9 mouse cellular contexts compared by ENCODE assay signal in the genomic region with DNA sequence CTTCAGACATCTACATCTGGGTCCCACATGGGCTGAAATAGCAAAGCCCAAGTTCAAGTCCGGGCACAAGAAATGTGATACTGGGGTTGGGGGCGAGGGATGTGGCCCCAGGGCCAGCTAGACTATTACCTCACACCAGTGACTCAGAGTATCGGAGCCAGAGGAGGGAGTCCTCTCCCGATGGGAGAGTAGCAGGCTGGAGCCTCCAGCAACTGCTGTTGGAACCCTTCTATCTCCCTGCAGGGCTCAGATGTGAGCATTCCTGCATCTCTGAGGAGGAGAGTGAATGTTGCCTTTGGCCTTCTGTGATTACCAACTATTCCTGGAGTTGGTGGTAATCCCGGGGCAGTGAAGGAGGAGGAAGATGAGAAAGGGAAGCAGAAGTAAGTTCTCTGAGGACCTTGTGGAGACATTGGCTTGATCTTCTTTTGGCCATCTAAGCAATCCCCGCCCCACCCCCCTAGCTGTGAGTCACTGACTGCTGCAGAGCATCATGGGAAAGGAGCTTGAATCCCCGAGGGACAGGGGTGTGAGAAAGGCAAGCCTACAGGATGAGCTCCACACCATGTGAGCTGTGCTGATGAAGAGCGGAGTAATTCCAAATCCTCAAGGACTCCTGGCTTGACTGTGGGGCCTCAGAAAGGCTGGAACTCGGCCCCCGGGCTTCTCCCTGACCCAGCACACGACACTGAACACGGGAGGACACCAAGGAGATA.
DNase-seq lines count a peak whose midpoint lies in the region; ATAC-seq lines count a peak whose summit lies in the region.
"Had no signal": no experiment of that assay in that cellular context is flagged by ENCODE, and none has a peak within 500 bp of the region (broad histone marks: within the 10 kb centered on the region; RNA-seq: fewer than 3 reads in every experiment).

No protein-coding gene starts in this region.

- H3K9ac ChIP-seq in neural tube, embryonic 11.5 days (ENCODE audit: low read length) = no peak overlapping the region
- no peak overlapping the region for H3K9ac ChIP-seq in heart, embryonic 12.5 days
- no peak overlapping the region for H3K9ac ChIP-seq in limb, embryonic 15.5 days
- no peak overlapping the region for H3K9ac ChIP-seq in midbrain, embryonic 16.5 days (ENCODE audit: low read depth, low read length)
- H3K9ac ChIP-seq: neural tube, embryonic 12.5 days had no signal

- no peaks in the 10 kb centered on the region for H3K36me3 ChIP-seq in neural tube, embryonic 11.5 days (ENCODE audit: control insufficient read depth, insufficient read depth, low read length)
- H3K36me3 ChIP-seq in heart, embryonic 12.5 days = no peaks in the 10 kb centered on the region
- no peaks in the 10 kb centered on the region for H3K36me3 ChIP-seq in limb, embryonic 15.5 days
- no peaks in the 10 kb centered on the region for H3K36me3 ChIP-seq in splenic B cell, adult 2 months (ENCODE audit: control insufficient read depth, insufficient read depth, low read length, poor library complexity, severe bottlenecking)
- no peaks in the 10 kb centered on the region for H3K36me3 ChIP-seq in midbrain, embryonic 16.5 days (ENCODE audit: control insufficient read depth, insufficient read depth, low read length)
- H3K36me3 ChIP-seq: neural tube, embryonic 12.5 days had no signal

- 77% methylated on average over 12 of the region's 12 CpGs for WGBS in neural tube, embryonic 11.5 days
- 37% methylated on average over 12 of the region's 12 CpGs for WGBS in heart, embryonic 12.5 days
- WGBS in limb, embryonic 15.5 days = 64% methylated on average over 12 of the region's 12 CpGs
- WGBS in midbrain, embryonic 16.5 days = 85% methylated on average over 12 of the region's 12 CpGs

- H3K27ac ChIP-seq in neural tube, embryonic 11.5 days (ENCODE audit: low read depth, low read length) = no peak overlapping the region
- peak overlapping the region; percentile 77 for H3K27ac ChIP-seq in heart, embryonic 12.5 days (ENCODE audit: poor library complexity, severe bottlenecking)
- H3K27ac ChIP-seq in limb, embryonic 15.5 days = peak overlapping the region; percentile 27; the same call in 1 of the 2 replicates
- no peak overlapping the region for H3K27ac ChIP-seq in midbrain, embryonic 16.5 days (ENCODE audit: low read length)
- H3K27ac ChIP-seq: neural tube, embryonic 12.5 days had no signal

- DNase-seq in neural tube, embryonic 11.5 days (ENCODE audit: low spot score) = peak; percentile 15
- no peak for DNase-seq in neural tube, embryonic 10.5 days (ENCODE audit: extremely low spot score, low spot score)
- DNase-seq in c-Kit-positive CD71-positive TER-119-positive erythroid progenitor cells, embryonic 14.5 days (ENCODE audit: low spot score) = peak; percentile 1
- DNase-seq in splenic B cell, adult 2 months (ENCODE audit: low read depth, low spot score) = peak; percentile 20
- no peak for DNase-seq in T-cell, adult 2 months (ENCODE audit: low spot score)

- H3K9me3 ChIP-seq in neural tube, embryonic 11.5 days (ENCODE audit: control insufficient read depth, low read length) = no peaks in the 10 kb centered on the region
- no peaks in the 10 kb centered on the region for H3K9me3 ChIP-seq in heart, embryonic 12.5 days (replicated peaks)
- H3K9me3 ChIP-seq in limb, embryonic 15.5 days = no peaks in the 10 kb centered on the region
- H3K9me3 ChIP-seq in midbrain, embryonic 16.5 days (replicated peaks; ENCODE audit: control insufficient read depth, low read length, poor library complexity, severe bottlenecking) = no peaks in the 10 kb centered on the region

- no peak for ATAC-seq in neural tube, embryonic 11.5 days (ENCODE audit: insufficient read depth, low FRiP score, low TSS enrichment)
- ATAC-seq in heart, embryonic 12.5 days (ENCODE audit: insufficient number of reproducible peaks, low FRiP score) = peak; percentile 23; the same call in 1 of the 2 replicates
- no peak for ATAC-seq in limb, embryonic 15.5 days (ENCODE audit: insufficient number of reproducible peaks, low FRiP score, low TSS enrichment, low read depth)
- no peak for ATAC-seq in midbrain, embryonic 16.5 days

- H3K4me3 ChIP-seq in neural tube, embryonic 11.5 days (ENCODE audit: low read depth, low read length) = no peak overlapping the region
- H3K4me3 ChIP-seq in heart, embryonic 12.5 days = no peak overlapping the region
- no peak overlapping the region for H3K4me3 ChIP-seq in limb, embryonic 15.5 days
- no peak overlapping the region for H3K4me3 ChIP-seq in midbrain, embryonic 16.5 days (ENCODE audit: low read depth, low read length)
- H3K4me3 ChIP-seq: neural tube, embryonic 12.5 days had no signal

- no peak overlapping the region for H3K4me2 ChIP-seq in neural tube, embryonic 11.5 days (ENCODE audit: low read depth)
- H3K4me2 ChIP-seq in heart, embryonic 12.5 days = peak overlapping the region; percentile 4; the same call in 1 of the 2 replicates
- no peak overlapping the region for H3K4me2 ChIP-seq in limb, embryonic 15.5 days
- H3K4me2 ChIP-seq in midbrain, embryonic 16.5 days (ENCODE audit: low read length) = no peak overlapping the region
- H3K4me2 ChIP-seq: neural tube, embryonic 12.5 days had no signal

- peaks cover 7% of the 10 kb centered on the region for H3K4me1 ChIP-seq in neural tube, embryonic 11.5 days (ENCODE audit: control insufficient read depth, insufficient read depth, low read length)
- H3K4me1 ChIP-seq in heart, embryonic 12.5 days (replicated peaks) = peaks cover 63% of the 10 kb centered on the region
- peaks cover 34% of the 10 kb centered on the region for H3K4me1 ChIP-seq in limb, embryonic 15.5 days
- no peaks in the 10 kb centered on the region for H3K4me1 ChIP-seq in midbrain, embryonic 16.5 days (ENCODE audit: control insufficient read depth, insufficient read depth, low read length)
- H3K4me1 ChIP-seq: neural tube, embryonic 12.5 days had no signal

- no peaks in the 10 kb centered on the region for H3K27me3 ChIP-seq in neural tube, embryonic 11.5 days (ENCODE audit: control insufficient read depth, insufficient read depth, low read length)
- H3K27me3 ChIP-seq in heart, embryonic 12.5 days (replicated peaks) = no peaks in the 10 kb centered on the region
- no peaks in the 10 kb centered on the region for H3K27me3 ChIP-seq in limb, embryonic 15.5 days
- no peaks in the 10 kb centered on the region for H3K27me3 ChIP-seq in splenic B cell, adult 2 months (ENCODE audit: control insufficient read depth, insufficient read depth, low read length, poor library complexity, severe bottlenecking)
- H3K27me3 ChIP-seq in midbrain, embryonic 16.5 days (ENCODE audit: control insufficient read depth, insufficient read depth, low read depth, low read length) = no peaks in the 10 kb centered on the region
- H3K27me3 ChIP-seq: neural tube, embryonic 12.5 days had no signal

Comparison
In these comparisons a context has a peak if more than half of its experiments do, and no peak if none do; other contexts are left out.
1. DNase-seq: peak in neural tube, embryonic 11.5 days (single experiment), c-Kit-positive CD71-positive TER-119-positive erythroid progenitor cells, embryonic 14.5 days (single experiment) and splenic B cell, adult 2 months (single experiment); none in neural tube, embryonic 10.5 days (single experiment) and T-cell, adult 2 months (single experiment).
2. H3K27ac ChIP-seq: peak in heart, embryonic 12.5 days (single experiment) and limb, embryonic 15.5 days (single experiment); none in neural tube, embryonic 11.5 days (single experiment) and midbrain, embryonic 16.5 days (single experiment).